Mouse (Mus musculus): ENCODE results near the gene Nrtn.

Nrtn gene

GRCm38 (mm10) chr17:56740118-56740787 is 17.1 kb downstream of the Nrtn start:
- Histone ChIP-seq H3K36me3 (ENCODE audit: insufficient read depth, low read length) (no peaks in the 10 kb centered on the region), H3K9me3 (ENCODE audit: low read length) (no peaks in the 10 kb centered on the region), H3K4me1 (replicated peaks; ENCODE audit: low read depth, low read length) (peaks cover 21% of the 10 kb centered on the region), H3K27me3 (ENCODE audit: insufficient read depth, low read length) (peaks cover 58% of the 10 kb centered on the region), H3K4me3 (replicated peaks; ENCODE audit: low read length) (no peak overlapping the region)
- TF ChIP-seq POU5F1 (IDR thresholded peaks at IDR 0.05; ENCODE audit: borderline replicate concordance, low read length) (no peak), NANOG (IDR thresholded peaks at IDR 0.05; ENCODE audit: borderline replicate concordance, low read length) (no peak), CTCF (conservative IDR thresholded peaks at IDR 0.05; ENCODE audit: low read length) (no peak)

- Histone ChIP-seq H3K9me3 (ENCODE audit: low read length) (no peaks in the 10 kb centered on the region), H3K4me1 (replicated peaks; ENCODE audit: low read depth, low read length) (peaks cover 15% of the 10 kb centered on the region), H3K27me3 (ENCODE audit: insufficient read depth, low read length) (peaks cover 64% of the 10 kb centered on the region), H3K36me3 (ENCODE audit: insufficient read depth, low read length) (no peaks in the 10 kb centered on the region), H3K4me3 (replicated peaks; ENCODE audit: low read length) (no peak overlapping the region)
- TF ChIP-seq NANOG (IDR thresholded peaks at IDR 0.05; ENCODE audit: borderline replicate concordance, low read length) (no peak), POU5F1 (IDR thresholded peaks at IDR 0.05; ENCODE audit: borderline replicate concordance, low read length) (no peak), CTCF (conservative IDR thresholded peaks at IDR 0.05; ENCODE audit: low read length) (no peak)
Observed at GRCm38 (mm10) chr17:56738221-56738620, 19.1 kb downstream of the Nrtn start.

GRCm38 (mm10) chr17:56736534-56736933 is 20.8 kb downstream of the Nrtn start:
- H3K4me1 ChIP-seq (replicated peaks; ENCODE audit: low read depth, low read length): peaks cover 17% of the 10 kb centered on the region
- H3K9me3 ChIP-seq (ENCODE audit: low read length): no peaks in the 10 kb centered on the region
- H3K4me3 ChIP-seq (replicated peaks; ENCODE audit: low read length): no peak overlapping the region
- TF ChIP-seq NANOG (IDR thresholded peaks at IDR 0.05; ENCODE audit: borderline replicate concordance, low read length): no peak
- TF ChIP-seq CTCF (conservative IDR thresholded peaks at IDR 0.05; ENCODE audit: low read length): peak; percentile 77
- no peaks in the 10 kb centered on the region for H3K36me3 ChIP-seq (ENCODE audit: insufficient read depth, low read length)
- H3K27me3 ChIP-seq (ENCODE audit: insufficient read depth, low read length): peaks cover 70% of the 10 kb centered on the region

GRCm38 (mm10) chr17:56729656-56730055 is 27.7 kb downstream of the Nrtn start:
- H3K27me3 ChIP-seq (ENCODE audit: insufficient read depth, low read length): peaks cover 40% of the 10 kb centered on the region
- TF ChIP-seq NANOG (IDR thresholded peaks at IDR 0.05; ENCODE audit: borderline replicate concordance, low read length) (no peak), CTCF (conservative IDR thresholded peaks at IDR 0.05; ENCODE audit: low read length) (no peak), POU5F1 (IDR thresholded peaks at IDR 0.05; ENCODE audit: borderline replicate concordance, low read length) (no peak)
- no peaks in the 10 kb centered on the region for H3K36me3 ChIP-seq (ENCODE audit: insufficient read depth, low read length)
- H3K4me3 ChIP-seq (replicated peaks; ENCODE audit: low read length): no peak overlapping the region
- peaks cover 58% of the 10 kb centered on the region for H3K4me1 ChIP-seq (replicated peaks; ENCODE audit: low read depth, low read length)
- no peaks in the 10 kb centered on the region for H3K9me3 ChIP-seq (ENCODE audit: low read length)

- Histone ChIP-seq H3K36me3 (ENCODE audit: insufficient read depth, low read length) (peaks cover under 1% of the 10 kb centered on the region; the same call in 1 of the 2 replicates), H3K4me3 (replicated peaks; ENCODE audit: low read length) (0 out of 2 replicates have a peak overlapping the region, but pooled peaks have one; percentile 57), H3K9me3 (ENCODE audit: low read length) (no peaks in the 10 kb centered on the region), H3K4me1 (replicated peaks; ENCODE audit: low read depth, low read length) (peaks cover 63% of the 10 kb centered on the region), H3K27me3 (ENCODE audit: insufficient read depth, low read length) (peaks cover 35% of the 10 kb centered on the region)
- no peak for TF ChIP-seq CTCF (conservative IDR thresholded peaks at IDR 0.05; ENCODE audit: low read length)
- no peak for TF ChIP-seq NANOG (IDR thresholded peaks at IDR 0.05; ENCODE audit: borderline replicate concordance, low read length)
- TF ChIP-seq POU5F1 (IDR thresholded peaks at IDR 0.05; ENCODE audit: borderline replicate concordance, low read length): no peak
Observed at GRCm38 (mm10) chr17:56729151-56729550, 28.2 kb downstream of the Nrtn start.

GRCm38 (mm10) chr17:56728117-56728516 is 29.2 kb downstream of the Nrtn start:
- no peaks in the 10 kb centered on the region for H3K9me3 ChIP-seq (ENCODE audit: low read length)
- peaks cover 11% of the 10 kb centered on the region for H3K36me3 ChIP-seq (ENCODE audit: insufficient read depth, low read length)
- peaks cover 24% of the 10 kb centered on the region for H3K27me3 ChIP-seq (ENCODE audit: insufficient read depth, low read length)
- H3K4me1 ChIP-seq (replicated peaks; ENCODE audit: low read depth, low read length): peaks cover 67% of the 10 kb centered on the region
- H3K4me3 ChIP-seq (replicated peaks; ENCODE audit: low read length): peak overlapping the region; percentile 57
- TF ChIP-seq POU5F1 (IDR thresholded peaks at IDR 0.05; ENCODE audit: borderline replicate concordance, low read length) (no peak), CTCF (conservative IDR thresholded peaks at IDR 0.05; ENCODE audit: low read length) (no peak)

- peaks cover 22% of the 10 kb centered on the region for H3K27me3 ChIP-seq (ENCODE audit: insufficient read depth, low read length)
- peak overlapping the region; percentile 57 for H3K4me3 ChIP-seq (replicated peaks; ENCODE audit: low read length)
- TF ChIP-seq CTCF (conservative IDR thresholded peaks at IDR 0.05; ENCODE audit: low read length) (no peak), NANOG (IDR thresholded peaks at IDR 0.05; ENCODE audit: borderline replicate concordance, low read length) (no peak), POU5F1 (IDR thresholded peaks at IDR 0.05; ENCODE audit: borderline replicate concordance, low read length) (no peak)
- H3K36me3 ChIP-seq (ENCODE audit: insufficient read depth, low read length): peaks cover 15% of the 10 kb centered on the region
- no peaks in the 10 kb centered on the region for H3K9me3 ChIP-seq (ENCODE audit: low read length)
- peaks cover 68% of the 10 kb centered on the region for H3K4me1 ChIP-seq (replicated peaks; ENCODE audit: low read depth, low read length)
Observed at GRCm38 (mm10) chr17:56727659-56728058, 29.7 kb downstream of the Nrtn start.

- H3K9me3 ChIP-seq (ENCODE audit: low read length): no peaks in the 10 kb centered on the region
- TF ChIP-seq NANOG (IDR thresholded peaks at IDR 0.05; ENCODE audit: borderline replicate concordance, low read length) (no peak), CTCF (conservative IDR thresholded peaks at IDR 0.05; ENCODE audit: low read length) (no peak), POU5F1 (IDR thresholded peaks at IDR 0.05; ENCODE audit: borderline replicate concordance, low read length) (no peak)
- H3K27me3 ChIP-seq (ENCODE audit: insufficient read depth, low read length): peaks cover 22% of the 10 kb centered on the region
- H3K4me1 ChIP-seq (replicated peaks; ENCODE audit: low read depth, low read length): peaks cover 73% of the 10 kb centered on the region
- peaks cover 20% of the 10 kb centered on the region for H3K36me3 ChIP-seq (ENCODE audit: insufficient read depth, low read length)
- H3K4me3 ChIP-seq (replicated peaks; ENCODE audit: low read length): peak overlapping the region; percentile 57
Observed at GRCm38 (mm10) chr17:56727029-56727649, 30.2 kb downstream of the Nrtn start.

Measured in E14TG2a.4 (cell line).